Mouse (Mus musculus) macrophage (primary cell): ENCODE results near the gene Iqschfp. TPM values are rescaled to one million over a fixed set of nuclear protein-coding genes. Genes with fewer than 3 reads are reported as not detected.

ENCODE experiments used
- H3K27ac ChIP-seq: fragments of 350-480 bp; formaldehyde crosslinking; 2 replicates; pipeline ENCODE4 v1.9.0; 2021
- H3K36me3 ChIP-seq: fragments of 350-480 bp; formaldehyde crosslinking; 2 replicates; pipeline ENCODE4 v1.9.0; 2021; ENCODE audit errors: inconsistent target
- H3K4me3 ChIP-seq: fragments of 350-480 bp; formaldehyde crosslinking; 2 replicates; pipeline ENCODE4 v1.9.0; 2021; ENCODE audit errors: inconsistent target
- H3K79me2 ChIP-seq: fragments of 350-480 bp; formaldehyde crosslinking; 2 replicates; pipeline ENCODE4 v1.9.0; 2021; ENCODE audit errors: inconsistent target
- WGBS: methylation state at CpG from one replicate; pipeline ENCODE4 v1.1.7; 2026; ENCODE audit warnings: inconsistent platforms; ENCODE audit not compliant: missing documents; 5-methylcytosine and 5-hydroxymethylcytosine counted together
- polyA plus RNA-seq: library from polyadenylated mRNA; stranded (reverse); fragments of 250-400 nt; gene quantifications from 3 replicates; pipeline ENCODE4 v1.2.4, GENCODE M21; 2018; ENCODE audit warnings: inconsistent platforms

Iqschfp gene
- polyA plus RNA-seq, 1 experiment from 2014 or later, result not detected

DNA sequence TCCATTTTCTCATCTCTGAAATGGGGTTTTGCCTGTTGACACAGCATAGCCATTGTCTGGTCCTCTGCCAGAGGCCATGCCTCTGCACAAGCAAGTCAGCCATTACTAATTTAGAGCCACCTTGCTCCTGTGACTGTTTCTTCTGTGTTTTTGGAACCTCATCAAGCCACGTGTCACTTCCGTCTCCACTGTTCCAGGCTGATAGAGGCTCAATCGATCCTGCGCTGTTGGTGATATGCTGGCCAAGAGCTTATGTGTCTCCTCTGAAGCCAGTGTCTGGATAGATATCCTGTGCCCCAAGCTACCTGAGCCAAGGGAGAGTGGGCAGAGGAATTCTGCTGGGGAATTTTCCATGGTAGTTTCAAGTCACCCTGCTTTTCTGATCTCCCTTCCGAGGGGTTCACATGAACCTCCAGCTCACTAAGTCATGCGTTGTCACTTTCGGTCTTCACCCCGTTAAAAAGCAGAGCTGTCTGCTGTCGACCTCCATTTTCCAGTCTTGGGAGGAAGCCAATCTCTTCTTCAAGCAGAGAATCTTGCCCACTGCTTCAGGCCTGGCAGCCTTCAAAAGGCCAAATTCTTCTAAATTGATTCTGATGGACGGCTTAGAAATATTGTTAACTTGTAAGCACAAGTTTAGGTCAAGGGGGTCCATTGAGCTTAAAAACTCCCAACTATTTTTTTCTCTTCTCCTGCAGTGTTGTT lies 683.8 kb downstream of the Iqschfp start:
- H3K36me3 ChIP-seq, result no peaks in the 10 kb centered on the region
- WGBS, result 95% methylated on average over 10 of the region's 10 CpGs
- no peak overlapping the region for H3K4me3 ChIP-seq

DNA sequence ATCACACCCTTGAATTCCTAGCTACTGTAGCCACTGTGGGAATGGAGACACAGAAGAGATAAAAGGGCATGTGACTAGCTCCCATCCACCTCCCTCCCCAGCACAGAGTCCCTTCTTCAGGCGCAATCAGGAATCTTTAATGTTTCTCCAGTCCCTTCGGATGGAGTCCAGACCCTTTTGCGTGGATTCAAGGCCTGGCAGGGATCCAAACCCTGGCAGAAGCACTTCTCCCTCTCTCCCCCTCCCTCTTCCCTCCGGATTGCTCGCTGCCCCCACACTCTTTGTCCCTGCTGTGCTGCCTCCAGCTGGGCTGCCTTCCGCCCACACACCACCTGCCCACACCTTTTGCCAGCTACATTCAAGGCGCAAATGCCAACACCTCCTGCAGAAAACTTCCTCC lies 684.4 kb downstream of the Iqschfp start:
- Histone ChIP-seq H3K4me3 (no peak overlapping the region), H3K27ac (no peak overlapping the region), H3K79me2 (no peaks in the 10 kb centered on the region), H3K36me3 (no peaks in the 10 kb centered on the region)
- WGBS, result 100% methylated on average over 7 of the region's 7 CpGs

More for the DNA sequence above, 683.8 kb downstream of the Iqschfp start:
- Histone ChIP-seq H3K79me2 (no peaks in the 10 kb centered on the region), H3K27ac (no peak overlapping the region)

DNA sequence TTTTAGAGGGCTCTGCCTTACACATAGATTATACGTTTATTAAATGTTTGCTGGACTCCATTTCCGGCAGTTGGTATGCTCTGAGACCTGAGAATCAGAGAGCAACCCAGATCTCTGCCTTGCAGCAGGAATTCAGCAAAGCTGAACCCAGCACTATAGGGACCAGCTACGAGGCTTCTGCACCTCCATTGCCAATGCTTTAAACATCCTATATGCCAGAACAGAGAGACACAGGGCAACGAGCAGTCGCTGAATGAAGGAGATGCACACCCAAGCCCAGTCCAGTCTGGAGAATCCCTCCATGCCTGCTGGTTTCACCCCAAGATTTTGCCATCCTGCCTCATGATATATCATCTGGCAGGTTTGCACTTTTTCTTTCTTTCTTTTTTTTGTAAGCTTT lies 684.9 kb downstream of the Iqschfp start:
- no peaks in the 10 kb centered on the region for H3K36me3 ChIP-seq
- H3K27ac ChIP-seq, result no peak overlapping the region
- WGBS, result 88% methylated on average over 5 of the region's 5 CpGs
- no peak overlapping the region for H3K4me3 ChIP-seq
- no peaks in the 10 kb centered on the region for H3K79me2 ChIP-seq

GRCm38 (mm10) chr3:68581591-68581990 lies 689.6 kb downstream of the Iqschfp start:
- Histone ChIP-seq H3K4me3 (no peak overlapping the region), H3K79me2 (no peaks in the 10 kb centered on the region), H3K27ac (no peak overlapping the region), H3K36me3 (no peaks in the 10 kb centered on the region)
- WGBS, result 81% methylated on average over 13 of the region's 13 CpGs

DNA sequence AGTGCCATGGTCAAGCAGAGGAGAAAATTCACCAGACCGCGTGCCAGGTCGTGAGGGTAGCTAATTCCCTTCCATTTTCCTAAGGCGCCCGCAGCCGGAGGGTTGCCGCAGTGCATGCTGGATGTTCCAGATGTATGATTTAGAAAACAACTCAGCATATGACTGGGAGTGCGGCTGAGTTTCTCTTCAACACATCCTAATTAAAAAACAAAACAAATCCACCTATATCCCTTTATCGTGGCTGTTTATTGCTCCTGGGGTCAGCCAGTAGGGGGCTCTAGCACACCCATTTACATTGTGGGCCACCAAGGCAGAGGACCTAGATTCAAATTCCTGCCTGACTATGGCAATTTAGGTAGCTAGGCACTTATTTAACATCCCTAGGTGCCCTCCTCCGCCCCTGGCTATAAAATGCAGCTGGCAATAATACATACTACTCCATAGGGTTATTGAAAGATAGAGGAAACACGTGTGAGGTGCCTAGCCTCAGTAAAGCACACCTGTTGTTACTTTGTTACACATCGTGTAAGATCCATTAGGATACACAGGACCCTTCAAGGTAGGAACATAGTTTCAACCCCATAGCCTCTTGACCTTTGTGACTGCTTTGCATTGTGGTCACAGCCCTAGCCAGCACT lies 690.2 kb downstream of the Iqschfp start:
- WGBS, result 87% methylated on average over 12 of the region's 12 CpGs
- Histone ChIP-seq H3K79me2 (no peaks in the 10 kb centered on the region), H3K36me3 (no peaks in the 10 kb centered on the region)

DNA sequence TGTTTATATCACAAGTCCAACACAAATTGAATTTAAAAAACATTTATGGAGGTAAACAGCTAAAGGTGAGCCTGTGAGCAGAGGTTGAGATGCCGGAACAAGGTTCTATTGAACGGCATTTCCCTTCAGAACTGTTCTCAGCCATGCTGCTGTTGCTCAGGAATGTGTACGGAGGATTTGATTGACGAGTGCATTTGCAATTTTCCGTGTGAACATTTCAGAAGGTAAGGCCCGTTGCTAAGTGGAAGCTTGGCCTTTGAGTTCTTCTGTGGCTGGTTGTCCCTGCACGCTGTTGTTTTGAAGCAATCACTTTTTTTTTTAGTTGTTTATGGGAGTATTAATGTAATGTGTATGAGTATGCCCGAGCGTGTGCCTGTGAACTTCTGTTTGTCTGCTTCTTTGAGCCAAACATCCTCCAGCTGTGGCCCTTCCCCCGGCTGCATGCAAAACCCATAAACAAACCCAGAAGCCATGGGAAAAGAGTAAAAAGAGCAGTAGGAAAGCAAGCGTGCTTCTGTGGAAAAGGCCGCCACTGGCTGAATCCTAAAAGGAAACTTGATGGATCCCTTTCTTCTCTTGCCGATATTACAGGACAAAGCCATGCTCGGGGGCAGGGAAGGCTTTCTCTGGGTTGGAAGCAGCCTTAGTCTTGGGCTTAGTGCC lies 691.1 kb downstream of the Iqschfp start:
- Histone ChIP-seq H3K79me2 (no peaks in the 10 kb centered on the region), H3K4me3 (no peak overlapping the region), H3K36me3 (no peaks in the 10 kb centered on the region), H3K27ac (no peak overlapping the region)
- WGBS, result 78% methylated on average over 14 of the region's 14 CpGs

More for the DNA sequence above, 690.2 kb downstream of the Iqschfp start:
- no peak overlapping the region for H3K27ac ChIP-seq
- no peak overlapping the region for H3K4me3 ChIP-seq

GRCm38 (mm10) chr3:68583771-68584511 lies 691.9 kb downstream of the Iqschfp start:
- no peak overlapping the region for H3K4me3 ChIP-seq
- WGBS, result 91% methylated on average over 13 of the region's 14 CpGs
- H3K79me2 ChIP-seq, result no peaks in the 10 kb centered on the region
- no peaks in the 10 kb centered on the region for H3K36me3 ChIP-seq
- no peak overlapping the region for H3K27ac ChIP-seq

DNA sequence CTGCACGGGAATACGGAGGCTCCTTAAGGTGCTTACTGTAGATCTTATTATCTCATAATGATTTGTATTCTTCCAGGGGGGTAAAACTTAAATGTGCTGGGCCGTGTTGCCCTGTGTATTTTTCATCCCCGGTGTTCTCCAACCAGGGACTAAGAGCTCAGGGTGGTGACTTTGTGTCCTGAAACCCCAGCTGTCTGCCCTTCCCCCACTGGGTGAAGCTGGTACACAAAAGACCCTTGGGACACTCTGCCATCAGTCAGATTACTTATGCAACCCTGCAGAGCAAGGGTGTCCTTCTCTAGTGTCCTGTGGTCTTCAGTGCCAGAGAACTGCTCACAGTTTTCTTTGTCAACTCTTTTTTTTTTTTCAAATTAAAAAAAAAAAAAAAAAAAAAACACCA lies 693.2 kb downstream of the Iqschfp start:
- no peaks in the 10 kb centered on the region for H3K79me2 ChIP-seq
- WGBS, result 93% methylated on average over 4 of the region's 4 CpGs
- no peak overlapping the region for H3K27ac ChIP-seq
- H3K36me3 ChIP-seq, result no peaks in the 10 kb centered on the region
- no peak overlapping the region for H3K4me3 ChIP-seq

DNA sequence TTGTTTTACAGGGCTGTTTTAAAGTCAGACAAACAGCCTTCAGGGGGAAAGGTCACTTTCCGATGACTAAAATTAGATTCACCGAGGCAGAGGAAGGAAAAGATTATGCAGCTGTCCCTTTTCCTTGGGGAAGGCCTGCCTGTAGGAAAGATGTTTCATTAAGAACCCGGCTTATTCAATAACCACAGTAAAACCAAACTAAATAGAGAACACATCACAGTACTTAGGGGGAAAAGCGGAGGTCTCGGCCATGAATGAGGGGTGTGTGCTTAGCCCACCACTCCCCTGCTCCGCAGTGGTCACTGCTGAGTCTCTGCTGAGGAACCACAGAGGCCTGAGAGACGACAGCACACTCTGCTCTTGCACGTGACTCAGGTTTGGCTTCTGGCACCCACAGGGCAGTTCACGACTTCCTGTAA lies 694.6 kb downstream of the Iqschfp start:
- Histone ChIP-seq H3K27ac (no peak overlapping the region), H3K36me3 (no peaks in the 10 kb centered on the region), H3K4me3 (no peak overlapping the region), H3K79me2 (no peaks in the 10 kb centered on the region)
- 65% methylated on average over 9 of the region's 9 CpGs for WGBS

GRCm38 (mm10) chr3:68587567-68588245 lies 695.7 kb downstream of the Iqschfp start:
- WGBS, result 91% methylated on average over 10 of the region's 10 CpGs
- Histone ChIP-seq H3K27ac (no peak overlapping the region), H3K79me2 (no peaks in the 10 kb centered on the region), H3K36me3 (no peaks in the 10 kb centered on the region), H3K4me3 (no peak overlapping the region)

- H3K27ac ChIP-seq, result no peak overlapping the region
- no peaks in the 10 kb centered on the region for H3K36me3 ChIP-seq
- H3K4me3 ChIP-seq, result no peak overlapping the region
- WGBS, result 79% methylated on average over 8 of the region's 9 CpGs
- H3K79me2 ChIP-seq, result no peaks in the 10 kb centered on the region
Observed at GRCm38 (mm10) chr3:68589220-68589840, 697.3 kb downstream of the Iqschfp start.

DNA sequence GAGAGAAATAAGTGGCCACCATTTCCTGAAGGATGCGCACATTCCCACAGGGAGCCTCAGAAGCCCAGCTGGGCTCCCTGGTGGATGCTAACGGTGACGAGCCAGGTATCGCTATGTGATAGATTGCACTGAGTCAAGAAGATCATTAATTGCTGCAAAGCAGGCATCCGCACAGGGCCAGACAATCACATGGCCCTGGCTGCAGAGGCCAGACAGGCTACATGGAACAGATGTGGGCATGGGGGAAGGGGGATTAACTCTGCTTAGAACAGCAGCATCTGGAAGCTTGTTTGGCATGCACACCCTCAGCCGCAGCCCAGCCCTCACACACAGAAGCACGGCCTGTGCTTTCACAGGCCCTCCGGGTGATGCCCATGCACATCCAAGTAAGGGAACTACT lies 698.4 kb downstream of the Iqschfp start:
- no peaks in the 10 kb centered on the region for H3K79me2 ChIP-seq
- 97% methylated on average over 8 of the region's 8 CpGs for WGBS

GRCm38 (mm10) chr3:68592575-68592974 lies 700.5 kb downstream of the Iqschfp start:
- no peak overlapping the region for H3K27ac ChIP-seq
- WGBS, result 91% methylated on average over 10 of the region's 10 CpGs
- H3K79me2 ChIP-seq, result no peaks in the 10 kb centered on the region
- H3K4me3 ChIP-seq, result no peak overlapping the region
- no peaks in the 10 kb centered on the region for H3K36me3 ChIP-seq

More for the DNA sequence above, 698.4 kb downstream of the Iqschfp start:
- Histone ChIP-seq H3K27ac (no peak overlapping the region), H3K4me3 (no peak overlapping the region), H3K36me3 (no peaks in the 10 kb centered on the region)
